Mouse (Mus musculus) T-helper 2 cell (primary cell): Measurements from ENCODE around the gene Banp.

ENCODE experiments used
- in situ Hi-C: fragments of 300-600 bp; cut with MboI, MseI; formaldehyde crosslinking; loops from one replicate; pipeline ENCODE4 v1.15.1; 2025; ENCODE audit warnings: high pct_unique_total_duplicates

The Banp gene

GRCm38 (mm10) chr8:122058951-122059350 is 109.4 kb downstream of the Banp start:
- in situ Hi-C loops, result no loop called here

- in situ Hi-C loops, result no loop called here
Measured at GRCm38 (mm10) chr8:122062508-122063223, 113.1 kb downstream of the Banp start.

GRCm38 (mm10) chr8:122064353-122064752 is 114.8 kb downstream of the Banp start:
- in situ Hi-C loops, result no loop called here

GRCm38 (mm10) chr8:122067783-122068505 is 118.4 kb downstream of the Banp start:
- in situ Hi-C loops, result no loop called here

DNA sequence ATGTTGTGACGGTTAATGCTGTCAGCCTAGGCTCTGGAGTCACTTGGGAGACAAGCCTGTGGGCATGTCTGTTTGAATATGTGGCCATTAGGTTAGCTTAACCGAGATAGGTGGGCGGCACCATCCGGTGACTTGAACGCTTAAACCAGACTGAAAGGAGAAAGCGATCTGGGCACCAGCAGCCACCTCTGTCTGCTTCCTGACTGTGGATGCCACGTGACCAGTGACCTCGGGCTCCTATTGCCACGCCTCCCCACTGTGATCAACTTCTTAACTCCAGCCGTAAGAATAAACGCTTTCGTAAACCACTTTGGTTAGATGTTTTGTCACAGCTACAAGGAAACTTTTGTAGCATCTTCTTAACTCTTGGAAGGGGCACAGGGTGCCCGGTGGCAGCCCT is 119.1 kb downstream of the Banp start:
- in situ Hi-C loops, result no loop called here

DNA sequence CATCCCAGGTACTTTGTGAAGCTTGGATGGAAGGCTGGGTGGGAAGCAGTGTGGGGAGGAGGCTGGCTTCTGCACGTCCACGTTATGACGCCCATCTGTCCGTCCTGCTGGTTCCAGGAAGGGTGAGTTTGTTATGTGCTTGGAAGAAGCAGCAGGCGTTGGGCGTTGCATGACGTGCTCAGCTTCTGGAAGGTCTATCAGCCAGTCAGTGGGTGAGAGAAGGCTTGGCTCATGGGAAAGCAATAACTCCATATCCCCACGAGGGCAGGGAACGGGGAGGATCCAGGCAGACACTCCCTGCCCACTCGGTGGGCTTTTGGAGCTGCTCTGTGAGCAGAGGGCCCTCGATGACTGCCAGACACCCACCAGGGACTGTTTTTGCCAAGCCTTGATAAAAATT is 119.7 kb downstream of the Banp start:
- in situ Hi-C loops, result no loop called here

GRCm38 (mm10) chr8:122071193-122071592 is 121.6 kb downstream of the Banp start:
- in situ Hi-C loops, result no loop called here

DNA sequence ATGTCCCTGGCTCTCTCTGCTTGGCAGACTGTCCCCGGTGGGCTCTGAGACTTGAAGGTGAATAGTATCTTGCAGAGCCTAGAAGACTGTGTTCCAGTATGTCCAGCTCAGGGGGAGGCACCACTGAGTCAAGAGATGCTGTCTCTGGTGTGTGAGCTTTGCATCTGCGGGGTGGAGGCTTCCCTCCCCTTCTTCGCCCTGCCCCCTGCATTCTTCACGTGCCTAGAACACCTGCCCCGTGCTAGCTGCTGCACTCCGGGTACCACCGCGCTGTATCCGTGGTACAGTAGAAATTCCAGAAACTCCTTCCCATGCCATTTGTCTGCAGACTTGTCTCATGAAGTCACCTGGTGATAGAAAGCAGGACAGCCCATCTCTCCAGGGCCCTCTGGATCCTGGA is 124.4 kb downstream of the Banp start:
- in situ Hi-C loops, result no loop called here

DNA sequence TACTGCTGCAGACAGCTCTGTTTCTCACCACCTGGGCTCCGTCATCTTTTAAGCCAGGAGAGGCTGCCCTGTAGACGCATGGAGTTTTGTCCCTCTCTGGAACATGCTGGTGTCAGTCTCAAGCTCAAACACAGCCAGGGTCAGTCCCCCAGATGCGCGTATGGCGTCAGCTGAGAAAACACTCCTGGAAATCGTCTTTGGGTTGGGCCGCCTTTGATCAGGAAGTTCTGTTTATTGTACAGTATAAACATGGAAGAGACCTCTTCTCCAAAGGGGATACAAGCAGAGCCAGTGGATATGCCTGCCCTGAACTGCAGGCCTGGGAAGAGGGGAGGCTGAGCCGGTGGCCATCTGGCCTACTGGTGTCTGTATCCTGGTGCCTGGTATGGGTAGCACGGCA is 124.9 kb downstream of the Banp start:
- in situ Hi-C loops, result no loop called here

GRCm38 (mm10) chr8:122074977-122075376 is 125.4 kb downstream of the Banp start:
- in situ Hi-C loops, result no loop called here

DNA sequence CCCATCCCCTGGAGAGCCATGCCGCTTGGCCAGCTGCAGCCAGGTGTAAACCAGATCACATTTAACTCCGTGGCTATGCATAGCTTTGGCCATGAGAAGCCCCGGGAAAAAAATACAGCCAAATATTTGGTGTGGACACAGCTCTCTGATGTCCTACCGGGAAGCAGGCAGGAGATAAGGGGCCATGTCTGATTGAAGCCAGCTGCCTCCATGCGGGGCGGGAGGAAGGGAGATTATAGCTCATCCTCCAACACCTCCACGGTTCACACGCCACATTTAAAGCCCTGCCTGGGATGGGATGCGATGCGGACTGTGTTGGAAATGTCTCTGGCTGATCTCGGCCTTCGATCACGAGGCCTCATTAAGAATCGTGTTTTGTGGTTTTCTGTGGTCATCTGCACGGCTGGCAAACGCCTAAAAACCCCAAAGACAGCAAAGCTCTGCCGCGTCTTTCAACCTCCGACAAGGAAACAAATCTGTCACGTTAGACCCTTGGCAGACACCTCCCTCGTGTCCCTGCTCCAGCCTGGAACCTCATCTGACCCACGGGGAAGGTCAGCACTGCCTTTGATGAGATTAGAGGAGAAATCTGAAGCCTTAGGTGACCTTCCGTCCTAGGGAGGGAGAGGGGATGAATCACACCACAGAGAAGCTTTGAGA is 126.8 kb downstream of the Banp start:
- in situ Hi-C loops, result no loop called here

- in situ Hi-C loops, result no loop called here
Measured at GRCm38 (mm10) chr8:122078321-122078720, 128.8 kb downstream of the Banp start.
